10 mouse cellular contexts compared by ENCODE assay signal in genomic region chr3:34445354-34445753, GRCm38 (mm10).
DNase-seq lines count a peak whose midpoint lies in the region; ATAC-seq and TF ChIP-seq lines count a peak whose summit lies in the region.
"Had no signal": no experiment of that assay in that cellular context is flagged by ENCODE, and none has a peak within 500 bp of the region (broad histone marks: within the 10 kb centered on the region; RNA-seq: fewer than 3 reads in every experiment).

No protein-coding gene starts in this region.

- DNase-seq in lung, embryonic 14.5 days = peak; percentile 30
- no peak for DNase-seq in lung, adult 18-20 months
- DNase-seq in embryo, embryonic 11 days = peak; percentile 52
- peak; percentile 44 for DNase-seq in hindbrain, embryonic 14.5 days (ENCODE audit: low spot score)
- no peak for DNase-seq in limb, embryonic 10.5 days (ENCODE audit: low spot score)
- no peak for DNase-seq in heart, adult 2 months
- no peak for DNase-seq in spleen, adult 18-20 months
- DNase-seq: liver, postnatal 0 days had no signal

- TF ChIP-seq EP300 in heart, adult 2 months (IDR thresholded peaks at IDR 0.05; ENCODE audit: insufficient read depth, low read depth, low read length) = no peak

- no peak overlapping the region for H3K9ac ChIP-seq in lung, embryonic 14.5 days
- no peak overlapping the region for H3K9ac ChIP-seq in hindbrain, embryonic 14.5 days
- H3K9ac ChIP-seq in neural tube, embryonic 14.5 days (replicated peaks; ENCODE audit: low read depth, low read length) = no peak overlapping the region
- no peak overlapping the region for H3K9ac ChIP-seq in heart, adult 2 months (ENCODE audit: low read depth, low read length)
- H3K9ac ChIP-seq: liver, postnatal 0 days had no signal

- H3K27ac ChIP-seq in lung, embryonic 14.5 days (ENCODE audit: low read depth) = no peak overlapping the region
- peak overlapping the region; percentile 12; the same call in 1 of the 2 replicates for H3K27ac ChIP-seq in hindbrain, embryonic 14.5 days
- peak overlapping the region; percentile 17 for H3K27ac ChIP-seq in neural tube, embryonic 14.5 days (ENCODE audit: low read depth, low read length)
- no peak overlapping the region for H3K27ac ChIP-seq in limb, embryonic 10.5 days
- no peak overlapping the region for H3K27ac ChIP-seq in heart, adult 2 months

- peaks cover 5% of the 10 kb centered on the region; the same call in 1 of the 2 replicates for H3K4me1 ChIP-seq in lung, embryonic 14.5 days (ENCODE audit: insufficient read depth)
- peaks cover 5% of the 10 kb centered on the region; the same call in 1 of the 2 replicates for H3K4me1 ChIP-seq in hindbrain, embryonic 14.5 days (replicated peaks; ENCODE audit: control insufficient read depth, insufficient read depth, low read length)
- no peaks in the 10 kb centered on the region for H3K4me1 ChIP-seq in neural tube, embryonic 14.5 days (ENCODE audit: control insufficient read depth, insufficient read depth, low read length)
- H3K4me1 ChIP-seq in limb, embryonic 10.5 days = peaks cover 6% of the 10 kb centered on the region; the same call in 1 of the 2 replicates
- H3K4me1 ChIP-seq in heart, adult 2 months (ENCODE audit: control insufficient read depth, insufficient read depth, low read length) = no peaks in the 10 kb centered on the region

- no peak for TF ChIP-seq CTCF in lung, embryonic 14.5 days (IDR thresholded peaks at IDR 0.05; ENCODE audit: low read depth)
- TF ChIP-seq CTCF in heart, adult 2 months (IDR thresholded peaks at IDR 0.05) = no peak

- no peak overlapping the region for H3K4me2 ChIP-seq in lung, embryonic 14.5 days
- no peak overlapping the region for H3K4me2 ChIP-seq in hindbrain, embryonic 14.5 days (replicated peaks)
- H3K4me2 ChIP-seq in neural tube, embryonic 14.5 days (ENCODE audit: low read depth, low read length) = no peak overlapping the region

- TF ChIP-seq POLR2A in heart, adult 2 months (IDR thresholded peaks at IDR 0.05; ENCODE audit: insufficient read depth, low read depth, low read length) = no peak

- no peaks in the 10 kb centered on the region for H3K27me3 ChIP-seq in lung, embryonic 14.5 days (ENCODE audit: insufficient read depth, low read length)
- peaks cover 22% of the 10 kb centered on the region; the same call in 1 of the 2 replicates for H3K27me3 ChIP-seq in hindbrain, embryonic 14.5 days (ENCODE audit: control insufficient read depth, insufficient read depth, low read length)
- no peaks in the 10 kb centered on the region for H3K27me3 ChIP-seq in neural tube, embryonic 14.5 days (ENCODE audit: control insufficient read depth, insufficient read depth, low read length)
- no peaks in the 10 kb centered on the region for H3K27me3 ChIP-seq in limb, embryonic 10.5 days (ENCODE audit: low read depth, poor library complexity, severe bottlenecking)
- no peaks in the 10 kb centered on the region for H3K27me3 ChIP-seq in heart, adult 2 months (ENCODE audit: control insufficient read depth, insufficient read depth, low read length)

- 0 out of 2 replicates have a peak, but pooled peaks cover 3% of the 10 kb centered on the region for H3K9me3 ChIP-seq in lung, embryonic 14.5 days (ENCODE audit: low read depth, low read length)
- no peaks in the 10 kb centered on the region; the same call in 1 of the 2 replicates for H3K9me3 ChIP-seq in hindbrain, embryonic 14.5 days (ENCODE audit: control insufficient read depth, low read length)
- H3K9me3 ChIP-seq in neural tube, embryonic 14.5 days (ENCODE audit: control insufficient read depth, low read length) = no peaks in the 10 kb centered on the region; the same call in 1 of the 2 replicates
- H3K9me3 ChIP-seq in limb, embryonic 10.5 days (replicated peaks) = no peaks in the 10 kb centered on the region

- H3K4me3 ChIP-seq in lung, embryonic 14.5 days (ENCODE audit: low read depth, low read length) = no peak overlapping the region
- no peak overlapping the region for H3K4me3 ChIP-seq in hindbrain, embryonic 14.5 days (replicated peaks; ENCODE audit: low read length)
- H3K4me3 ChIP-seq in neural tube, embryonic 14.5 days (ENCODE audit: low read depth, low read length) = no peak overlapping the region
- H3K4me3 ChIP-seq in limb, embryonic 10.5 days = no peak overlapping the region
- H3K4me3 ChIP-seq in heart, adult 2 months = no peak overlapping the region

- H3K79me2 ChIP-seq in heart, adult 2 months (replicated peaks; ENCODE audit: control insufficient read depth, insufficient read depth, low read length) = no peaks in the 10 kb centered on the region

- no peak for ATAC-seq in lung, embryonic 14.5 days (ENCODE audit: insufficient read depth)
- peak; percentile 61; the same call in 1 of the 2 replicates for ATAC-seq in hindbrain, embryonic 14.5 days (ENCODE audit: low FRiP score)
- ATAC-seq in neural tube, embryonic 14.5 days (ENCODE audit: low read depth) = peak; percentile 41; the same call in 1 of the 2 replicates
- ATAC-seq: liver, postnatal 0 days; Patski had no signal

- intact Hi-C loops in heart, adult 2 months (cut with DNase I) = no loop called here

- WGBS in lung, embryonic 14.5 days = 44% methylated on average over 7 of the region's 7 CpGs
- 22% methylated on average over 7 of the region's 7 CpGs for WGBS in hindbrain, embryonic 14.5 days
- 29% methylated on average over 7 of the region's 7 CpGs for WGBS in neural tube, embryonic 14.5 days
- 53% methylated on average over 7 of the region's 7 CpGs for WGBS in limb, embryonic 10.5 days
- WGBS in heart, adult 2 months = 50% methylated on average over 7 of the region's 7 CpGs

- H3K36me3 ChIP-seq in lung, embryonic 14.5 days (ENCODE audit: insufficient read depth) = no peaks in the 10 kb centered on the region
- no peaks in the 10 kb centered on the region for H3K36me3 ChIP-seq in hindbrain, embryonic 14.5 days (replicated peaks; ENCODE audit: control insufficient read depth, insufficient read depth)
- no peaks in the 10 kb centered on the region for H3K36me3 ChIP-seq in neural tube, embryonic 14.5 days (ENCODE audit: control insufficient read depth, insufficient read depth, low read length)
- H3K36me3 ChIP-seq in limb, embryonic 10.5 days = no peaks in the 10 kb centered on the region
- no peaks in the 10 kb centered on the region for H3K36me3 ChIP-seq in heart, adult 2 months (ENCODE audit: control insufficient read depth, insufficient read depth, low read length)

Comparison
In these comparisons a context has a peak if more than half of its experiments do, and no peak if none do; other contexts are left out.
1. DNase-seq: peak in lung, embryonic 14.5 days (single experiment), embryo, embryonic 11 days (single experiment) and hindbrain, embryonic 14.5 days (single experiment); none in lung, adult 18-20 months (0 of 2), limb, embryonic 10.5 days (single experiment), heart, adult 2 months (0 of 2) and spleen, adult 18-20 months (0 of 2).
2. H3K27ac ChIP-seq: peak in hindbrain, embryonic 14.5 days (single experiment) and neural tube, embryonic 14.5 days (single experiment); none in lung, embryonic 14.5 days (single experiment), limb, embryonic 10.5 days (single experiment) and heart, adult 2 months (single experiment).